Mouse (Mus musculus): ENCODE measurements around the gene Mettl5. TPM values are rescaled to one million over a fixed set of nuclear protein-coding genes. Genes with fewer than 3 reads are reported as not detected.

Gene Mettl5
- polyA plus RNA-seq, 1 experiment: 4.0 TPM

DNA sequence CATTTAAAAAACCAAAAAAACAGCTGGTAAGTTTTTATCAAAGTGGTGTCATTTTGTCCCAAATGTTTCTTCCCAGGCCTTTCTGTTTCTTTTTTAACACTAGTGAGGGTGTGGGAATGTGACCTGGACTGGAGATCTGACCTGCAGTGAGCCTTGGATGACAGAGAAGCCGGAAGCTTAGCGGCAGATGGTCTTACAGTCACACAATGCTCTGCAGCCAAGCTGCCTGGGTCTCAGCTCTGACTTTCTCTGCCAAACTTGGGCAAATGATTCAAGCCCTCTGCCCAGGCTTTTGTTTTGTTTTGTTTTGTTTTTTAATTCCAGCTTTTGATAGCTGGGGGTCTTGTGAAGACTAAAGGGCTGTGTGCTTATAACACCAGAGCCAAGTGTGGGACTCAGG is 59.0 kb downstream of the Mettl5 start:
- Histone ChIP-seq H3K27me3 (ENCODE audit: control insufficient read depth, insufficient read depth, low read length) (no peaks in the 10 kb centered on the region), H3K4me1 (replicated peaks; ENCODE audit: control insufficient read depth, insufficient read depth, low read length) (peaks cover 9% of the 10 kb centered on the region; the same call in 1 of the 2 replicates), H3K36me3 (ENCODE audit: control insufficient read depth, insufficient read depth, low read length) (no peaks in the 10 kb centered on the region), H3K4me3 (ENCODE audit: control insufficient read depth, insufficient read depth, low read length) (no peak overlapping the region), H3K27ac (ENCODE audit: control insufficient read depth, insufficient read depth, low read length) (no peak overlapping the region)
- DNase-seq: no peak
- WGBS: 92% methylated on average over 2 of the region's 2 CpGs
- TF ChIP-seq POLR2A (IDR thresholded peaks at IDR 0.05; ENCODE audit: control insufficient read depth, extremely low read depth, insufficient read depth, low read length, poor library complexity): no peak

DNA sequence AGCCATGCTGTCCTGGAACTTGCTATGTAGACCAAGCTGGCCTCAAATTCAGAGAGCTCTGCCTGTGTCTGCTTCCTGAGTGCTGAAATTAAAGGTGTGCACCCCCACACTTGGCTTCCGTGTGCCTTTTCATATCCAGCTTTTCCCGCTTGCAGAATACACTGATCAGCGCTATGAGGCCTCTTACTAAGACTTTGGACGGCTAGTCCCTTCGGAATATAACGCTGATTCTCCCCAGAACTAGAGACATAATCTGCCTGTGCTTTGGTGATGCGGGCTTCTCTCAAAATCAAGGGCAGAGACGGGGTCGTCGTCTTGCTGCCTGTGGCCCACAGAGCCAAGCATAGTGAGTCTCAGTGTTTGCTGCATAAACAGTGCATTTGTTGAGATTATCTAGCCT is 59.5 kb downstream of the Mettl5 start:
- Histone ChIP-seq H3K4me1 (replicated peaks; ENCODE audit: control insufficient read depth, insufficient read depth, low read length) (peaks cover 9% of the 10 kb centered on the region; the same call in 1 of the 2 replicates), H3K27me3 (ENCODE audit: control insufficient read depth, insufficient read depth, low read length) (no peaks in the 10 kb centered on the region), H3K4me3 (ENCODE audit: control insufficient read depth, insufficient read depth, low read length) (no peak overlapping the region), H3K27ac (ENCODE audit: control insufficient read depth, insufficient read depth, low read length) (no peak overlapping the region), H3K36me3 (ENCODE audit: control insufficient read depth, insufficient read depth, low read length) (no peaks in the 10 kb centered on the region)
- WGBS: 98% methylated on average over 10 of the region's 10 CpGs
- no peak for TF ChIP-seq CTCF (IDR thresholded peaks at IDR 0.05; ENCODE audit: borderline replicate concordance, control insufficient read depth, extremely low read depth, insufficient read depth, low read length, poor library complexity)
- no peak for TF ChIP-seq POLR2A (IDR thresholded peaks at IDR 0.05; ENCODE audit: control insufficient read depth, extremely low read depth, insufficient read depth, low read length, poor library complexity)
- no peak for DNase-seq

DNA sequence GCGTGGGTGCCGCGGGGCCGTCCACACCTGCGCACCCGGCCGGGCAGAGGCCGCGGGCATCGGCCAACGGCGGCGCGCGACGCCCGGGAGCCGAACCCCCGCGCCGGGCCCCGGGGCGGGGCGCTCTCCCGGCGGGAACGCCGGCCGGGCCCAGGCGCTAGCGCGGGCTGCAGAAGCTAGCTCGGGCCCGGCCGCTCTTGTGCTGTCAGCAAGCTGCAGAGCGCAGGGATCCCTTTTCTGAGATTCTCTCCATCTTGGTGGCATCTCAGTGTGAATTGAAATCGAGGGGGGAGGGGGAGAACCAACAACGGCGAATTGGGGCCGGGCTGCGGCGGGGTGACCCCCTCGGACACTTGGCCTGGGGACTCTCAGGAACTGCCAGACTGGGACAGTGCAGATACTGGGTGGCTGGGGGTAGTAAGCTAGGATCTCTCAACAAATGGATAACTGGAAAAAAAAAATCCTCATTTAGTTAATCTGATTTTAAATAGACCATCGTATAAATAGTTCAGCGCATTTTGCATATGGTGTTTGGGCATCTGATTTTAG is 62.2 kb downstream of the Mettl5 start:
- DNase-seq: peak; percentile 11
- 6% methylated on average over 45 of the region's 45 CpGs for WGBS
- H3K27ac ChIP-seq (ENCODE audit: control insufficient read depth, insufficient read depth, low read length): no peak overlapping the region

DNA sequence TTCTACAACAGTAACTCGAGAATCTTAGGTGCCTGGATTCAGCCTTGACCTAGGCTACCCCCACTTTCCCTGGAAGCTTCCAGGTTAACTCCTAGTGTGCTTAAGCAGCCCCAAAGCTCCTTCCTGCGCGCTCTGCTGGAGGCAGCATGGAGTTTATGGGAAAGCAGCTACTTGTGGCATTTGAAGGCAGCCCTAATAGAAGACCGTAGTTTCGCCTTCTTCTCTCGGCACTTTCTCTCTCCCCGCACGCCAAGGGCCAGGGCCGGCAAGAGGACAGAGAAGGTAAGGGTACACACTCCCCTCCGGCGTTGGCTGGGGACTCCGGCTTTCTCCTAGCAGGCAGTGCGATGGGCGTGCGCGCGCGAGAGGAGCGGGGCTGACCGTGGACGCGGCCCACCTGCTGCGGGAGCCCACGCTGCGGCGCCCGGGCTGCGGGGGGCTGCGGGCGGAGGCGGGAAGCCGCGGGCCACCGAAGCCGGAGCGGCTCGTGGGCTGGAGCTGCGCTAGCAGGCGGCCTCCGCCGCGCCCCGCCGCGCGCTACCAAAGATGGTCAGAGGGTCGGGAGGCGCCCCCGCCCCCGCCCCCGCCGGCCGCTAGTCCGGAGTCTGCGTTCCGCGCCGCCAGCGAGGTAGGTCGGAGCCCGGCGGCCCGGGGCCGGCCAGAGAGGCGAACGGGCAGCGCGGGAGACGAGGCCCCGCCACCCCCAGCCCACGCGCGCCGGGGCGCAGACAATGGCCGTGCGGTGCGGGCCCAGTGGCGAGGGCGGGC is 62.9 kb downstream of the Mettl5 start:
- DNase-seq: peak; percentile 19
- under 1% methylated on average over 74 of the region's 80 CpGs for WGBS
- 0 out of 2 replicates have a peak, but pooled peaks have one; percentile 13 for TF ChIP-seq POLR2A (IDR thresholded peaks at IDR 0.05; ENCODE audit: control insufficient read depth, extremely low read depth, insufficient read depth, low read length, poor library complexity)
- TF ChIP-seq CTCF (IDR thresholded peaks at IDR 0.05; ENCODE audit: borderline replicate concordance, control insufficient read depth, extremely low read depth, insufficient read depth, low read length, poor library complexity): no peak

More for the DNA sequence above, 62.2 kb downstream of the Mettl5 start:
- Histone ChIP-seq H3K36me3 (ENCODE audit: control insufficient read depth, insufficient read depth, low read length) (no peaks in the 10 kb centered on the region), H3K4me3 (ENCODE audit: control insufficient read depth, insufficient read depth, low read length) (peak overlapping the region; percentile 63), H3K4me1 (replicated peaks; ENCODE audit: control insufficient read depth, insufficient read depth, low read length) (peaks cover 9% of the 10 kb centered on the region; the same call in 1 of the 2 replicates), H3K27me3 (ENCODE audit: control insufficient read depth, insufficient read depth, low read length) (no peaks in the 10 kb centered on the region)
- TF ChIP-seq CTCF (IDR thresholded peaks at IDR 0.05; ENCODE audit: borderline replicate concordance, control insufficient read depth, extremely low read depth, insufficient read depth, low read length, poor library complexity) (no peak), POLR2A (IDR thresholded peaks at IDR 0.05; ENCODE audit: control insufficient read depth, extremely low read depth, insufficient read depth, low read length, poor library complexity) (no peak)

DNA sequence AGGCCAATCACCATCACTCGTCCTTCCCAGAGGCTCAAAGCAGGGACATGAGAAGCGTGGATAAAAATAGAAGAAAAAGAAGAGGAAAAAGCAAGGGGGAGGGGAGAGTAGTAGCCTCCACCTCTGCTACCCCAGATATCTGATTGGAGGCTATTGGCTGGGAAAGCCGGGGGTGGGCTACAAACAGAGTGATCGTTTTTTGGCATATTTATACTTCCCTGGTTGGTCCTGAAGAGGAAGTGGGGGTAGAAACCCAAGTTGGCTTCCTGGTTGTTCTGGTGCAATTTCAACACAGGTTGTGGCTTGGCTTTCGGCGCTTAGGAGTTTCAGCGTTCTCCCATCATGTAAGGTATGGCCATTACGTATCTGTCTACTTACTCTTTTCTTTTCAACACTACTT is 63.7 kb downstream of the Mettl5 start, which contains the start of gene Klhl23:
Klhl23 (plus strand) TSS at position 234 of the 400 bp plus-strand sequence.
- no peaks in the 10 kb centered on the region for H3K27me3 ChIP-seq (ENCODE audit: control insufficient read depth, insufficient read depth, low read length)
- no peak within 1 kb of the TSS for H3K27ac ChIP-seq (ENCODE audit: control insufficient read depth, insufficient read depth, low read length)
- H3K4me3 ChIP-seq (ENCODE audit: control insufficient read depth, insufficient read depth, low read length): peak within 1 kb of the TSS; percentile 63
- peak; percentile 8 for DNase-seq
- TF ChIP-seq POLR2A (IDR thresholded peaks at IDR 0.05; ENCODE audit: control insufficient read depth, extremely low read depth, insufficient read depth, low read length, poor library complexity): no peak
- no peak for TF ChIP-seq CTCF (IDR thresholded peaks at IDR 0.05; ENCODE audit: borderline replicate concordance, control insufficient read depth, extremely low read depth, insufficient read depth, low read length, poor library complexity)
- H3K4me1 ChIP-seq (replicated peaks; ENCODE audit: control insufficient read depth, insufficient read depth, low read length): peaks cover 9% of the 10 kb centered on the region; the same call in 1 of the 2 replicates
- no peaks in the 10 kb centered on the region for H3K36me3 ChIP-seq (ENCODE audit: control insufficient read depth, insufficient read depth, low read length)
- 12% methylated on average over 8 of the region's 8 CpGs for WGBS

More for the DNA sequence above, 62.9 kb downstream of the Mettl5 start:
- H3K4me3 ChIP-seq (ENCODE audit: control insufficient read depth, insufficient read depth, low read length): peak overlapping the region; percentile 63
- no peak overlapping the region for H3K27ac ChIP-seq (ENCODE audit: control insufficient read depth, insufficient read depth, low read length)
- no peaks in the 10 kb centered on the region for H3K27me3 ChIP-seq (ENCODE audit: control insufficient read depth, insufficient read depth, low read length)
- H3K4me1 ChIP-seq (replicated peaks; ENCODE audit: control insufficient read depth, insufficient read depth, low read length): peaks cover 9% of the 10 kb centered on the region; the same call in 1 of the 2 replicates
- no peaks in the 10 kb centered on the region for H3K36me3 ChIP-seq (ENCODE audit: control insufficient read depth, insufficient read depth, low read length)

Other genes with a start within 250 kb of the Mettl5 start
- 0.39 and 0.45 TPM in 2 replicates for gene Bbs5, start 238.4 kb downstream of the Mettl5 start, polyA plus RNA-seq (2012; rRNA removed)
- 0.43 TPM in 1 of 2 replicates, not detected in the other for gene Klhl41, start 215.5 kb downstream of the Mettl5 start, polyA plus RNA-seq (2012; rRNA removed)
- gene Fastkd1, start 172.1 kb downstream of the Mettl5 start, polyA plus RNA-seq (2012; rRNA removed): 5.4 and 5.9 TPM in 2 replicates
- gene Ppig, start 163.1 kb downstream of the Mettl5 start, polyA plus RNA-seq (2012; rRNA removed): 2.2 and 2.7 TPM in 2 replicates
- 0.26 and 0.43 TPM in 2 replicates for gene Ccdc173, start 96.0 kb downstream of the Mettl5 start, polyA plus RNA-seq (2012; rRNA removed)
- 87.1 and 106 TPM in 2 replicates for gene Phospho2, start 96.0 kb downstream of the Mettl5 start, polyA plus RNA-seq (2012; rRNA removed)
- 2.5 and 3.4 TPM in 2 replicates for gene Klhl23, start 63.7 kb downstream of the Mettl5 start, polyA plus RNA-seq (2012; rRNA removed)
- gene Ssb, start 24.1 kb downstream of the Mettl5 start, polyA plus RNA-seq (2012; rRNA removed): 5.4 and 6.9 TPM in 2 replicates
- 13.7 and 13.9 TPM in 2 replicates for gene Ubr3, start 11.6 kb upstream of the Mettl5 start, polyA plus RNA-seq (2012; rRNA removed)
- gene Myo3b, start 153.5 kb upstream of the Mettl5 start, polyA plus RNA-seq (2012; rRNA removed): 0.70 and 0.94 TPM in 2 replicates